14 mouse cellular contexts compared by ENCODE assay signal in the genomic region with DNA sequence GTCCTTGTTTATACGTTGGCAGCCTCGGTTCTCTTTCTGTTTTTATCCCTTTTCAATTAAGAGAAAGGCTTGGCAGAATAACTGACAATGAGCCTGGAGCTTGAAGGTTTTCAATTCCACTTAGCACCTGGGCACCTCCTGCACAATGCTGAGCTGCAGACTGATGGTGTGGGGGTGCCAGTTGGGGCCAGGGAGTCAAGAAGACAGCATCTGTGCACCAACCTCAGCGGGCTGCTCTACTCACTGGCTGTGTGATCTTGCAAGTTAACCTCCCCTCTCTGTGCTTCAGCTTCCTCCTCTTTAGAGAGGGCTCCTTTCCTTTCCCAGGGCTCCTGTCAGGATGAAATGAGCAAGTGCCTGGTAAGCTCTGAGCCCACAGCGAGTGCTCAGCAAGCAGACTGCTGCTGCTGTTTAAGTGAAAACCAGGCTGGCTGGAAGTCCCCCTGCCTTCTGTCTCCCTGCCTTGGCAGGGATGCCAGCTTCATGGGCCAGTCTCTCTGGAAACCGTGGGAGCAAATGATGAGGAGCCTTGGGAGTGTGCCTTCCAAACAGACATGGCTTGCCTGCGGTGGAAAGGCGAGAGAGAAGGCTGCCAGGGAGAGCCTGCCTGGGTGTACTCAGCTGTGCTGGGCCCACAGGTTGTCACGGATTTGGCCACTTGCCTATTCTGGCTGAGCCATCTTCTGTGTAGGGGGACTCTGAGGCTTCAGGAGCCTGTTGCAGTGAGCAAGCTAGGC. TPM values are rescaled to one million over a fixed set of nuclear protein-coding genes. Genes with fewer than 3 reads are reported as not detected.
DNase-seq lines count a peak whose midpoint lies in the region; ATAC-seq and TF ChIP-seq lines count a peak whose summit lies in the region.
"Had no signal": no experiment of that assay in that cellular context is flagged by ENCODE, and none has a peak within 500 bp of the region (broad histone marks: within the 10 kb centered on the region; RNA-seq: fewer than 3 reads in every experiment).

No protein-coding gene starts in this region.

- TF ChIP-seq EP300 in heart, adult 2 months (IDR thresholded peaks at IDR 0.05; ENCODE audit: insufficient read depth, low read depth, low read length) = no peak

- peaks cover 17% of the 10 kb centered on the region; the same call in 1 of the 2 replicates for H3K4me1 ChIP-seq in midbrain, embryonic 13.5 days (replicated peaks)
- H3K4me1 ChIP-seq in heart, adult 2 months (ENCODE audit: control insufficient read depth, insufficient read depth, low read length) = no peaks in the 10 kb centered on the region; the same call in 1 of the 2 replicates
- H3K4me1 ChIP-seq: limb, embryonic 13.5 days had no signal

- no peaks in the 10 kb centered on the region for H3K27me3 ChIP-seq in midbrain, embryonic 13.5 days
- no peaks in the 10 kb centered on the region for H3K27me3 ChIP-seq in heart, adult 2 months (ENCODE audit: control insufficient read depth, insufficient read depth, low read length)

- H3K27ac ChIP-seq in midbrain, embryonic 13.5 days = no peak overlapping the region
- no peak overlapping the region for H3K27ac ChIP-seq in heart, adult 2 months
- H3K27ac ChIP-seq: embryonic facial prominence, embryonic 12.5 days; limb, embryonic 13.5 days had no signal

- intact Hi-C loops in heart, postnatal 10 days (cut with DNase I) = no loop called here
- intact Hi-C loops in heart, adult 2 months (cut with DNase I) = no loop called here

- 0 out of 2 replicates have a peak, but pooled peaks have one; percentile 24 for ATAC-seq in midbrain, embryonic 13.5 days
- no peak for ATAC-seq in megakaryocyte-erythroid progenitor cell, adult 5-6 weeks (replicated peaks; ENCODE audit: low FRiP score, low TSS enrichment, poor library complexity, severe bottlenecking)

- no peak for TF ChIP-seq POLR2A in heart, adult 2 months (IDR thresholded peaks at IDR 0.05; ENCODE audit: insufficient read depth, low read depth, low read length)

- no peak overlapping the region for H3K4me2 ChIP-seq in midbrain, embryonic 13.5 days (replicated peaks)
- H3K4me2 ChIP-seq: embryonic facial prominence, embryonic 12.5 days; limb, embryonic 13.5 days had no signal

- 60% methylated on average over 8 of the region's 8 CpGs for WGBS in midbrain, embryonic 13.5 days
- 61% methylated on average over 8 of the region's 8 CpGs for WGBS in heart, adult 2 months

- no peak overlapping the region for H3K9ac ChIP-seq in midbrain, embryonic 13.5 days (replicated peaks)
- no peak overlapping the region for H3K9ac ChIP-seq in heart, adult 2 months (ENCODE audit: low read depth, low read length)
- H3K9ac ChIP-seq: embryonic facial prominence, embryonic 12.5 days; limb, embryonic 13.5 days had no signal

- H3K9me3 ChIP-seq in midbrain, embryonic 13.5 days = no peaks in the 10 kb centered on the region
- H3K9me3 ChIP-seq: embryonic facial prominence, embryonic 12.5 days; G1E; limb, embryonic 13.5 days had no signal

- TF ChIP-seq CTCF in heart, adult 2 months (IDR thresholded peaks at IDR 0.05) = no peak

- DNase-seq in cerebellum, postnatal 10 days = peak; percentile 66 to 78
- no peak for DNase-seq in cerebellum, adult 9-10 months
- peak; percentile 93 for DNase-seq in brain, adult 2 months (ENCODE audit: low read depth, low spot score)
- peak; percentile 88 for DNase-seq in layer of hippocampus, adult 9-11 months
- DNase-seq in heart, postnatal 10 days = no peak
- no peak for DNase-seq in heart, adult 2 months
- DNase-seq: cerebellum, adult 11 months; gastrocnemius, postnatal 36 days; lung, postnatal 36 days had no signal

- no peak overlapping the region for H3K4me3 ChIP-seq in midbrain, embryonic 13.5 days (replicated peaks)
- no peak overlapping the region for H3K4me3 ChIP-seq in heart, adult 2 months
- H3K4me3 ChIP-seq: embryonic facial prominence, embryonic 12.5 days; limb, embryonic 13.5 days had no signal

- H3K79me2 ChIP-seq in heart, adult 2 months (replicated peaks; ENCODE audit: control insufficient read depth, insufficient read depth, low read length) = no peaks in the 10 kb centered on the region

- H3K36me3 ChIP-seq in midbrain, embryonic 13.5 days = no peaks in the 10 kb centered on the region
- no peaks in the 10 kb centered on the region for H3K36me3 ChIP-seq in heart, adult 2 months (ENCODE audit: control insufficient read depth, insufficient read depth, low read length)
- H3K36me3 ChIP-seq: embryonic facial prominence, embryonic 12.5 days; G1E; limb, embryonic 13.5 days had no signal

RNA-seq across cellular contexts. Expression of a gene that starts 39.5 kb away (rescaled TPM):
- 1.8 and 1.9 TPM in 2 replicates for polyA plus RNA-seq in midbrain, embryonic 13.5 days (2015; fragmentation: Nextera tagmentation; extraction: Ambion mirVana)
- 10 to 100 TPM; 20.9 to 21.8 TPM for total RNA-seq in heart, postnatal 10 days (2021)
- 1 to 10 TPM; 7.9 to 9.5 TPM for total RNA-seq in heart, adult 2 months (2021)
- 4.4 and 6.1 TPM in 2 replicates for polyA plus RNA-seq in heart, adult 2 months (2012; rRNA removed)
- total RNA-seq in megakaryocyte-erythroid progenitor cell, adult 5-6 weeks (2014; fragmentation: Nextera tagmentation) = 9.6 and 24.6 TPM in 2 replicates
- total RNA-seq in megakaryocyte-erythroid progenitor cell, adult 5-6 weeks (2017) = 5.0 and 6.3 TPM in 2 replicates

Comparison
In these comparisons a context has a peak if more than half of its experiments do, and no peak if none do; other contexts are left out.
1. DNase-seq: peak in cerebellum, postnatal 10 days (2 of 2), brain, adult 2 months (single experiment) and layer of hippocampus, adult 9-11 months (single experiment); none in cerebellum, adult 9-10 months (single experiment), heart, postnatal 10 days (0 of 2) and heart, adult 2 months (0 of 2).